Mouse (Mus musculus) induced T-regulatory cell, adult 2 months (primary cell): ENCODE results near the gene Abcc1.

Experiments
- DNase-seq: peaks from one replicate; pipeline ENCODE4 v3.0.0-alpha.2; 2012; ENCODE audit warnings: low read depth

Gene Abcc1

GRCm38 (mm10) chr16:14501649-14502360 lies 140.4 kb downstream of the Abcc1 start:
- no peak for DNase-seq

DNA sequence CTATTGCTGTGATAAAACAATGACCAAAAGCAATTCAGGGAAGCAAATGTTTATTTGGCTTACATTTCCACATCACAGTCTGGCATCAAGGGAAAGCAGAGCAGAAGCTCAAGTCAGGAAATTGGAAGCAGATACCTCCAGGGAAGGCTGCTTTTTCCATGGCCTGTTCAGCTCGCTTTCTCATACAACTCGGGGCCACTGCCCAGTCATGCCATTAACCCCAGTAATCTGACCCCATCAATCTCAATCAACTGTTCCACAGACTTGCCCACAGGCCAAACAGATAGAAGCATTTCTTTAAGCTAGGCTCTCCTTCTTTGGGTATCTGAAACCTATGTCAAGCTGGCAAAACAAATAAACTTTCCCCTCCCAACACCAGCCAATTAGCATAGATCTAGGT lies 145.1 kb downstream of the Abcc1 start:
- no peak for DNase-seq
